Comparison of ENCODE assay signal across 11 mouse cellular contexts in genomic region chr13:112760538-112760881, GRCm38 (mm10). TPM values are rescaled to one million over a fixed set of nuclear protein-coding genes. Genes with fewer than 3 reads are reported as not detected.
DNase-seq lines count a peak whose midpoint lies in the region; ATAC-seq lines count a peak whose summit lies in the region.
"Had no signal": no experiment of that assay in that cellular context is flagged by ENCODE, and none has a peak within 500 bp of the region (broad histone marks: within the 10 kb centered on the region; RNA-seq: fewer than 3 reads in every experiment).

No protein-coding gene starts in this region.

- H3K27ac ChIP-seq in heart, embryonic 13.5 days (replicated peaks): peak overlapping the region; percentile 37; the same call in 1 of the 2 replicates
- no peak overlapping the region for H3K27ac ChIP-seq in liver, embryonic 15.5 days (replicated peaks)
- H3K27ac ChIP-seq: forebrain, embryonic 10.5 days had no signal

- ATAC-seq in heart, embryonic 13.5 days (ENCODE audit: extremely low read depth, insufficient number of reproducible peaks, low FRiP score, low TSS enrichment): no peak
- peak; percentile 79 for ATAC-seq in common myeloid progenitor, adult 5-6 weeks (replicated peaks; ENCODE audit: low read depth, poor library complexity, severe bottlenecking)
- 0 out of 2 replicates have a peak, but pooled peaks have one; percentile 25 for ATAC-seq in liver, embryonic 15.5 days (ENCODE audit: insufficient read depth)

- no peak overlapping the region for H3K4me2 ChIP-seq in heart, embryonic 13.5 days
- H3K4me2 ChIP-seq in liver, embryonic 15.5 days: no peak overlapping the region

- no peaks in the 10 kb centered on the region for H3K9me3 ChIP-seq in heart, embryonic 13.5 days
- no peaks in the 10 kb centered on the region for H3K9me3 ChIP-seq in liver, embryonic 15.5 days (replicated peaks)
- H3K9me3 ChIP-seq: forebrain, embryonic 10.5 days had no signal

- no peaks in the 10 kb centered on the region for H3K36me3 ChIP-seq in heart, embryonic 13.5 days
- no peaks in the 10 kb centered on the region for H3K36me3 ChIP-seq in liver, embryonic 15.5 days (replicated peaks)
- H3K36me3 ChIP-seq: forebrain, embryonic 10.5 days had no signal

- H3K4me3 ChIP-seq in heart, embryonic 13.5 days: no peak overlapping the region
- H3K4me3 ChIP-seq in liver, embryonic 15.5 days (replicated peaks): no peak overlapping the region
- H3K4me3 ChIP-seq: forebrain, embryonic 10.5 days had no signal

- no peaks in the 10 kb centered on the region for H3K27me3 ChIP-seq in heart, embryonic 13.5 days (replicated peaks)
- H3K27me3 ChIP-seq in liver, embryonic 15.5 days: peaks cover 23% of the 10 kb centered on the region

- no peak for DNase-seq in heart, postnatal 10 days
- peak; percentile 20 for DNase-seq in CD4-positive, CD25-positive, alpha-beta regulatory T cell, adult 2 months (ENCODE audit: low read depth, low spot score)
- DNase-seq in yolk sac, embryonic 10.5 days (ENCODE audit: low spot score): no peak
- DNase-seq in embryo, embryonic 10.5 days (ENCODE audit: low spot score): no peak
- DNase-seq in thymus, postnatal 10 days (ENCODE audit: low spot score in 2 of 2): no peak
- DNase-seq: right cerebral cortex, adult 18-20 months; thymus, adult 18-20 months had no signal

- intact Hi-C loops in heart, postnatal 10 days (cut with DNase I): no loop called here

- H3K4me1 ChIP-seq in heart, embryonic 13.5 days: peaks cover 74% of the 10 kb centered on the region
- H3K4me1 ChIP-seq in liver, embryonic 15.5 days (replicated peaks): peaks cover 34% of the 10 kb centered on the region

- 23% methylated on average over 1 of the region's 1 CpGs for WGBS in heart, embryonic 13.5 days
- 7% methylated on average over 1 of the region's 1 CpGs for WGBS in liver, embryonic 15.5 days (ENCODE audit: insufficient replicate concordance)

- no peak overlapping the region for H3K9ac ChIP-seq in heart, embryonic 13.5 days
- no peak overlapping the region for H3K9ac ChIP-seq in liver, embryonic 15.5 days

RNA-seq across cellular contexts. Expression of gene Plpp1, which starts 40.1 kb away (rescaled TPM):
- 49.9 and 54.1 TPM in 2 replicates for polyA plus RNA-seq in heart, embryonic 13.5 days (2015; fragmentation: Nextera tagmentation; extraction: Ambion mirVana)
- 10 to 100 TPM; 89.0 to 90.0 TPM for total RNA-seq in heart, postnatal 10 days (2021)
- total RNA-seq in common myeloid progenitor, adult 5-6 weeks (2017): 0.82 and 3.6 TPM in 2 replicates
- polyA plus RNA-seq in liver, embryonic 15.5 days (2015; fragmentation: Nextera tagmentation; extraction: Ambion mirVana): 42.1 and 45.6 TPM in 2 replicates

Comparison
In these comparisons a context has a peak if more than half of its experiments do, and no peak if none do; other contexts are left out.
1. RNA of gene Plpp1, which starts 40.1 kb away (total RNA-seq): 89.0 to 90.0 TPM in heart, postnatal 10 days; 0.82 to 3.6 TPM in common myeloid progenitor, adult 5-6 weeks; every median in the first group is over 10 times any median in the second.